Mouse (Mus musculus): Measurements from ENCODE around the gene Ptger2.
"Not testable (repeated sequence)": the region's sequence is repeated elsewhere in the genome, so short reads cannot be mapped to it uniquely, and the experiment has no call there.

Ptger2 gene

DNA sequence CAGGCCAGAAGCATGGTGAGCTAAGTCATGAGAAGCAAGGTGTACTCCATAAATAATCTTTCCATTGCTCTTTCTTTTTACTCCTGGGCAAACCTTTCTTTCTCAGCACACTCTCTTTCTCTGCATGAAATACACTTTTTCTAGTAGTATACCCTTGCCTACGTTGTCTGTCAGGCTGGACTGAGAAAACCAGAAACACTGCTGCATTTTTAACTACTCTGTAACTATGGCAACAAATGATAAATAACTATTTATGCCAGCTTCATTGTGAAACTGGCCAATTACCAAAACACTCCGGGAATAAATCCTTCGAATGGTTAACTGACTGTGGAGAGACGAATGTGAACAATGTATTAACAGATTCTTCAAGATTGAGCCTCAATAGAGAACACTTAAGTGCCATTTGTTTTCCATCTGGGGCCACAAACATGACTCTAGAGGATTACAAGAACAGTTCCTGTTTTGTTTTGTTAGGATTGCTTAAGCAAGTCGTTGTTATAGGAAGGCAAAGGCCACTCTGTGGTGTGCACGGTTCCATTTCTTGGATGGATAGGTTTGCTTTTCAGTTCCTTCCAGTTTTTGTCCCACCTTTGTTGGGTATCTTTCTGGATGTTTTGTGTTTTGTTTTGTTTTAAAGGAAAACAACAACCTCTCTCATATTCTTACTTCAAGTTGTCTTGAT, at the start of gene Ptger2:
Gene Ptger2 (plus strand): TSS at position 522 of the 682 bp plus-strand sequence.
- DNase-seq (ENCODE audit: low spot score in 2 of 2), result not testable (repeated sequence)

- DNase-seq (ENCODE audit: low spot score in 2 of 2), result no peak
Measured at GRCm38 (mm10) chr14:44960746-44961145, 27.2 kb upstream of the Ptger2 start.

GRCm38 (mm10) chr14:44977278-44977677, 10.7 kb upstream of the Ptger2 start:
- peak in 1 of 2 experiments; percentile 74 for DNase-seq (ENCODE audit: low spot score in 2 of 2)

GRCm38 (mm10) chr14:44979887-44980286, 8.1 kb upstream of the Ptger2 start:
- peak in 1 of 2 experiments; percentile 19 for DNase-seq (ENCODE audit: low spot score in 2 of 2)

GRCm38 (mm10) chr14:44981490-44981889, 6.5 kb upstream of the Ptger2 start:
- DNase-seq (ENCODE audit: low spot score in 2 of 2), result peak in 1 of 2 experiments; percentile 45

DNA sequence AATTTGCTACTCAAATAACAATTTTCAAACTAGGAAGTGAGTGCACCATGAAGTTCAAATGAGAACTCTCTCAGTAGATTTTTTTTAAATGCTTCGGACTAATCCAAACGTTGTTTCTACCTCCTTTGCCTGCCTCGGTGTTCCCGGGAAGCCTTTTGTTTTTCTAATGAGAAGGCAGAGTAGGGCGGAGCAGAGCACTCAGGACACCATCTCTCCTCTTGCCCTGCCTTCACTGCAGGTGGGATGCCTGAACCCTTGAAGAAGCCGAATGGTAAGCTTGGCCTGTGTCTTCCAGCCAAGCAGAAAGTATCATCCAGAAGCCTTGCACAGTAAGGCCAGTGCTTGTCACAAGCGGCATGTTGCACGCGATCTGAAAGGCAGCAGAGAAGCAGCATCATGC, 3.9 kb upstream of the Ptger2 start:
- no peak for DNase-seq (ENCODE audit: low spot score in 2 of 2)

- no peak for DNase-seq (ENCODE audit: low spot score in 2 of 2)
Measured at GRCm38 (mm10) chr14:44986248-44986647, 1.7 kb upstream of the Ptger2 start.

DNA sequence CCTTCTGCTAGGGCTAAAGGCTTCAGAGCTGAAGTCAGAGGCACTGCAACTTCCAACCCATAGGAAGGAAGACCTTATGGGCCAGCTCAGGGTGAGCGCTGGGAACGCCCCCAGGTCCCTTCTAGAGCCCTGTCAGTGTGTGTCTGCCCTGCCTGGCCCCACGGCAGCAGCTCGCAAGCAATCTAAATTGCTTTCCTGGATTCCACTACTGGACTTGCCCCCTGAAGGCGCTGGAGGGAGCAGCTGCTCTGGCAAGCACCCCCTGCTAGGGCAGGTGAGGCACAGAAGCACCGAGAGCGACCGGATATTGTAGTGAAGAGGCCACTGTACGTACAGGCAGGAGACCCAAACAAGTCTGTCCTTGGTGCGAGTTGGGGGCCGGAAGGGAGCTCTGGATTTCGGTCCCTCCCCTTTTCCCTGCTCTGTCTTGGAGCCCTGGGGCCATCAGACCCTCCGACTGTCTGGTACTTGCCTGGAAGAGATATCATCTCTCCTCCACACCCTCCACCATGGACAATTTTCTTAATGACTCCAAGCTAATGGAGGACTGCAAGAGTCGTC, 541 bp downstream of the Ptger2 start:
- no peak for DNase-seq (ENCODE audit: low spot score in 2 of 2)

DNA sequence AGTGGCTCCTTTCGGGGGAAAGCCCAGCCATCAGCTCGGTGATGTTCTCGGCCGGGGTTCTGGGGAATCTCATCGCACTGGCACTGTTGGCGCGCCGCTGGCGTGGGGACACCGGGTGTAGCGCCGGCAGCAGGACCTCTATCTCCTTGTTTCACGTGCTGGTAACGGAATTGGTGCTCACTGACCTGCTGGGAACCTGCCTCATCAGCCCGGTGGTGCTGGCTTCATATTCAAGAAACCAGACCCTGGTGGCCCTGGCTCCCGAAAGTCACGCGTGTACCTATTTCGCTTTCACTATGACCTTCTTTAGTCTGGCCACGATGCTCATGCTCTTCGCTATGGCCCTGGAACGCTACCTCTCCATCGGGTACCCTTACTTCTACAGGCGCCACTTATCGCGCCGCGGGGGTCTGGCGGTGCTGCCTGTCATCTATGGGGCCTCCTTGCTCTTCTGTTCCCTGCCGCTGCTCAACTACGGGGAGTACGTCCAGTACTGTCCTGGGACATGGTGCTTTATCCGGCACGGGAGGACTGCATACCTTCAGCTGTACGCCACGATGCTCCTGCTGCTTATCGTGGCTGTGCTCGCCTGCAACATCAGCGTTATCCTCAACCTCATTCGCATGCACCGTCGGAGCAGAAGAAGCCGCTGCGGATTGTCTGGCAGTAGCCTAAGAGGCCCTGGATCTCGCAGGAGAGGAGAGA, 1.2 kb downstream of the Ptger2 start:
- no peak for DNase-seq (ENCODE audit: low spot score in 2 of 2)

- DNase-seq (ENCODE audit: low spot score in 2 of 2), result no peak
Measured at GRCm38 (mm10) chr14:44989751-44990150, 1.8 kb downstream of the Ptger2 start.

- DNase-seq (ENCODE audit: low spot score in 2 of 2), result no peak
Measured at GRCm38 (mm10) chr14:44994337-44994736, 6.3 kb downstream of the Ptger2 start.

DNA sequence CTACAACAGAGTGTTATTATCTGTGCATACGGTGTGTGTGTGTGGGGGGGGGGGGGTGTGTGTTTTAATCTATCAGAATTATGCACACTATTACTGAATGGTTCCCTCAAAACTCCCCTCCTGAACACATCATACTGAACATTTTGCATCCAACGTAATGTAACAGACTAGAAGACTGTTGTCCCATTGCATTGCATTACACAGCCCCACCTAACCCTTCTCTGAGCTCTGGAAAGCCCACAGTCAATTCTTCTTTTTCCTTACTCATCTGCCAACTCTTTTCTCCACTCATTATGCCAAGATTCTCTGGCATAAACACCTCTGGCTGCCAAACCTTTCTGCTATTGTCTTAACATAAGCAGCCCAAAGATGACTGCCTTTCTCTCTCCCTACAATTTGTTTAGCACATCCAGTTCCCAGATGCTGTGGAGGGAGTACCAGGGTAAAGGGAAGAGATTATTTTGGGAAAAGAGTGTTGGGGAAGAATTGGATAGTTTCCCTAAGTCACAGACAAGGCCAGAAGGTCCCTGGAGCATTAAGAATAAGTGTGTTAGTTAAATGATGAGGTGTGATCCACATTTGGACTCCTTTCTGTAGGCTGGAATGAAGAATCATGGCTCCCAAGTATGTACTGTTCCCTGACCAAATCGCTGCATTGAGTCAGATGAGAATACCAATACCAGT, 12.2 kb downstream of the Ptger2 start:
- DNase-seq (ENCODE audit: low spot score in 2 of 2), result no peak

DNA sequence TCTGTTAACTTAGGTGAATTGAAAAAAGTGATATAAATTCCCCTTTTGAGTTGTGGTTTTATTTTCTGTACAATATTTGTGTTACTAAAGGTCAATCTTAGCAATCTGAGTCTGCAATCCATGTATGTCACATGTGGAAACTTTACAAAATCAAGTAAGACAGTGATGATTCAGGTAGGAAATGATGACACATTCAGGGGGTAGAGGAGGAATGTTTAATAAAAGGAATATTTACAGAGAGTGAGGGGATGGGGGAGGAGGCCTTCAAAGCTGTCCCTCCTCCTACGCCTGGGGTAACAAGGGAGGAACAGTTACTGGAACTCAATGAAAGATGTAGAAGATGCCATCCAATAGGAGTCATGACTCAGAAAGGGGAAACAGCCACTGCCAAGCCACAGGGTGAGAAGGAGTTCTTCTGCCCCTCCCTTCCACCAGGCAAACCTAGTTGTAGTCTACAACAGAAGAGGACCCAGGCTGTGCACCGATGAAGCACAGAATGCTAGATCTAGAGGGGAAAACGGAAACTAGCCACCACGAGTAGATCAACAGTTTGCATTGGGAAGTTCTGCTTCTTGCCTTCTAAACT, 17.8 kb downstream of the Ptger2 start:
- no peak for DNase-seq (ENCODE audit: low spot score in 2 of 2)

- DNase-seq (ENCODE audit: low spot score in 2 of 2), result no peak
Measured at GRCm38 (mm10) chr14:45009242-45009641, 21.2 kb downstream of the Ptger2 start.

GRCm38 (mm10) chr14:45011260-45011659, 23.3 kb downstream of the Ptger2 start:
- DNase-seq (ENCODE audit: low spot score in 2 of 2), result no peak

DNA sequence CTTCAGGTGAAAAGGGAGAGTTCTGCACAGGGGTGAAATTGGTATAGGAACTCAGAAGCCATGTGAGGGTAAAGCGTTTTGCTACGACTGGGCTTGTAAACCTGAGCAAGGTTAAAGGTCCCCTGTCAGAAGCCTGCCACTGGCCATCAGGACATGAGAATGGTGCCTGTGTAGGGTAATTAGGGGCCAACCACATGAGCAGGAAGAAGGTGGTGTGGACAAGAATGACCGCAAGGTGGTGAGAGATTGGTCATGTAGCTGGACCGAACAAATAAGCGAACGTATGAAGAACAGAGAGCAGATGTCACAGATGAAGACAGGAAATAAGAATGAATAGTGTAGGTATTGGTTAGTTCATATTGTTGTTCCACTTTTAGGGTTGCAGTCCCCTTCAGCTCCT, 23.7 kb downstream of the Ptger2 start:
- DNase-seq (ENCODE audit: low spot score in 2 of 2), result no peak

GRCm38 (mm10) chr14:45021551-45021950, 33.6 kb downstream of the Ptger2 start:
- no peak for DNase-seq (ENCODE audit: low spot score in 2 of 2)

GRCm38 (mm10) chr14:45034293-45034692, 46.3 kb downstream of the Ptger2 start:
- no peak for DNase-seq (ENCODE audit: low spot score in 2 of 2)

DNA sequence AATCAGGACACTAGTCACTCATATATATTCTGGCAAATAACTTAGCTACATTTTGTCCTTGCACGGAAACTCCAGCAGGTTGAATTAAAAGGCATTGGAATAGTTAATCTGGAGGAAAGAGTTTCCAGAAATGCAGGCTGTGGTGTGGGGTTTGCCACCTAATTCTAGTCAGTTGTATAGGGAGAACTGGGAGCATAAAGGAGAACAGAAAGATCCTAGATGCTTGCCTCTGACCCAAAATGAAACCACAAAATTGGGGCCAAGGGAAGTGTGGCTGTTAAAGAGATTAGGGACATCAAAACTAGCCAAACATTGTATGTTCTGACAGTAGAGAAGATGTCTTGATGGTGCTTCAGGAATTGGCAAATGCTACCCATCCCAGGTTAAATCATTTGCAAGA, 48.6 kb downstream of the Ptger2 start:
- no peak for DNase-seq (ENCODE audit: low spot score in 2 of 2)

DNA sequence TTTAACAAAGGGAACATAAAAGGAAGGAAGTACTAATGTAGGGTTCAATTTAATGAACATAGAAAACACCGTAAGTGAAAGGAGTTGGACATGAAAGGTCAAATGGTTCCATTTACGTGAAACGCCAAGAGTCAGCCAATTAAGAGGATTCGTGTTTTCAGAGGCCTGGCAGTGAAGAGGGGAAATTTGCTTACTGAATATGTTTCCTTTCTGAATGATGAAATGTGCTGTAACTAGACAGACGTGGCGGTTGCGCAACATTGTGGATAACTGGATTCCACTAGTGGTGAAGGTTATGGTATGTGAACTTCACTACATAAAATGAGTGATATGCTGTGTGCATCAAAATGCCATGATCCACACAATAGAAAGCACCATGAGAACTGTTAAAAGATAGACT, 50.1 kb downstream of the Ptger2 start:
- DNase-seq (ENCODE audit: low spot score in 2 of 2), result no peak

GRCm38 (mm10) chr14:45040851-45041475, 53.0 kb downstream of the Ptger2 start:
- DNase-seq (ENCODE audit: low spot score in 2 of 2), result no peak

GRCm38 (mm10) chr14:45048128-45048527, 60.1 kb downstream of the Ptger2 start:
- no peak for DNase-seq (ENCODE audit: low spot score in 2 of 2)

Measured in left cerebral cortex, adult 9 months (tissue).